Mouse (Mus musculus): ENCODE results near the gene Ric1.
"Not testable (repeated sequence)": the region's sequence is repeated elsewhere in the genome, so short reads cannot be mapped to it uniquely, and the experiment has no call there.

GRCm38 (mm10) chr19:29525588-29525987 is 3.5 kb downstream of the Ric1 start:
- not testable (repeated sequence) for TF ChIP-seq CTCF (IDR thresholded peaks at IDR 0.05; ENCODE audit: borderline replicate concordance, insufficient read depth, low read depth, low read length); POLR2A (IDR thresholded peaks at IDR 0.05; ENCODE audit: borderline replicate concordance, insufficient read depth, low read length)

Data from cerebellum, adult 2 months (tissue).